Mouse (Mus musculus): ENCODE data around the gene Fam196b.

- no peak for TF ChIP-seq CTCF (IDR thresholded peaks at IDR 0.05)
- TF ChIP-seq POLR2A (IDR thresholded peaks at IDR 0.05; ENCODE audit: insufficient read depth, low read depth, low read length), result no peak
Measured at GRCm38 (mm10) chr11:34276363-34277046, 38.1 kb upstream of the Fam196b start.

Measured in heart, adult 2 months (tissue).